Mouse (Mus musculus) neutrophil, adult 5-6 weeks (primary cell): ENCODE data around the gene Zfp324. TPM values are rescaled to one million over a fixed set of nuclear protein-coding genes. Genes with fewer than 3 reads are reported as not detected.

Experiments
- ATAC-seq: fragments of 151-379, 151-347 bp; 2 replicates; pipeline ENCODE4 v1.8.0; 2017; ENCODE audit warnings: mild to moderate bottlenecking, moderate TSS enrichment; ENCODE audit not compliant: insufficient number of reproducible peaks, poor library complexity, low FRiP score, severe bottlenecking; ENCODE audit errors: extremely low read depth
- total RNA-seq: library from RNA; stranded (forward); fragments of 200-1000 nt; gene quantifications from 2 replicates; pipeline ENCODE4 v1.2.3, GENCODE M21; 2017

Zfp324 gene
- total RNA-seq, 1 experiment from 2014 or later = 5.5 TPM

GRCm38 (mm10) chr7:12959718-12960117 lies 5.9 kb upstream of the Zfp324 start:
- no peak for ATAC-seq

GRCm38 (mm10) chr7:12961511-12962141 lies 4.0 kb upstream of the Zfp324 start:
- ATAC-seq = peak; percentile 70

- ATAC-seq = no peak
Measured at GRCm38 (mm10) chr7:12966104-12966845, 637 bp downstream of the Zfp324 start.

GRCm38 (mm10) chr7:12970906-12971305 lies 5.3 kb downstream of the Zfp324 start:
- no peak for ATAC-seq

- peak; percentile 95 for ATAC-seq
Measured at GRCm38 (mm10) chr7:12977682-12978389, 12.2 kb downstream of the Zfp324 start, which contains the start of gene Zfp446. Gene Zfp446 (plus strand): TSS chr7:12977848.

- ATAC-seq = no peak
Measured at GRCm38 (mm10) chr7:12978931-12979722, 13.5 kb downstream of the Zfp324 start.

GRCm38 (mm10) chr7:12979776-12980175 lies 14.1 kb downstream of the Zfp324 start:
- ATAC-seq = no peak

GRCm38 (mm10) chr7:12980291-12980690 lies 14.7 kb downstream of the Zfp324 start:
- no peak for ATAC-seq

GRCm38 (mm10) chr7:12985724-12986123 lies 20.1 kb downstream of the Zfp324 start:
- ATAC-seq = no peak

- no peak for ATAC-seq
Measured at GRCm38 (mm10) chr7:12986906-12987305, 21.3 kb downstream of the Zfp324 start.

- ATAC-seq = no peak
Measured at GRCm38 (mm10) chr7:12987409-12988189, 22.0 kb downstream of the Zfp324 start.

- peak; percentile 48; the same call in 1 of the 2 replicates for ATAC-seq
Measured at GRCm38 (mm10) chr7:12992222-12992621, 26.6 kb downstream of the Zfp324 start.

GRCm38 (mm10) chr7:12993148-12993547 lies 27.5 kb downstream of the Zfp324 start:
- no peak for ATAC-seq

- ATAC-seq = no peak
Measured at GRCm38 (mm10) chr7:12995862-12996261, 30.2 kb downstream of the Zfp324 start.

- ATAC-seq = no peak
Measured at GRCm38 (mm10) chr7:12997230-12997629, 31.6 kb downstream of the Zfp324 start.

GRCm38 (mm10) chr7:12998053-12998452 lies 32.4 kb downstream of the Zfp324 start, which contains the start of gene Slc27a5:
Gene Slc27a5 (minus strand): TSS chr7:12998192.
- ATAC-seq = no peak

GRCm38 (mm10) chr7:12998851-12999250 lies 33.2 kb downstream of the Zfp324 start, which contains the start of gene Trim28:
Gene Trim28 (plus strand): TSS chr7:12999114.
- no peak for ATAC-seq

GRCm38 (mm10) chr7:13001584-13001983 lies 35.9 kb downstream of the Zfp324 start:
- ATAC-seq = no peak
